Mouse (Mus musculus) brain, embryonic 14.5 days (tissue): ENCODE measurements around the gene Tcf12.

Source experiments
- CTCF ChIP-seq: fragments of 200-500 bp; IDR thresholded peaks from 2 replicates; pipeline ENCODE4 v1.5.1; 2012; ENCODE audit warnings: inconsistent platforms, mild to moderate bottlenecking, moderate library complexity, borderline replicate concordance; ENCODE audit not compliant: insufficient read depth, insufficient read length; ENCODE audit errors: extremely low read depth
- POLR2A ChIP-seq: fragments of 200-500 bp; IDR thresholded peaks from 2 replicates; pipeline ENCODE4 v1.6.1; 2012; ENCODE audit warnings: mild to moderate bottlenecking, inconsistent platforms, borderline replicate concordance; ENCODE audit not compliant: poor library complexity, insufficient read depth, insufficient read length, severe bottlenecking; ENCODE audit errors: extremely low read depth

DNA sequence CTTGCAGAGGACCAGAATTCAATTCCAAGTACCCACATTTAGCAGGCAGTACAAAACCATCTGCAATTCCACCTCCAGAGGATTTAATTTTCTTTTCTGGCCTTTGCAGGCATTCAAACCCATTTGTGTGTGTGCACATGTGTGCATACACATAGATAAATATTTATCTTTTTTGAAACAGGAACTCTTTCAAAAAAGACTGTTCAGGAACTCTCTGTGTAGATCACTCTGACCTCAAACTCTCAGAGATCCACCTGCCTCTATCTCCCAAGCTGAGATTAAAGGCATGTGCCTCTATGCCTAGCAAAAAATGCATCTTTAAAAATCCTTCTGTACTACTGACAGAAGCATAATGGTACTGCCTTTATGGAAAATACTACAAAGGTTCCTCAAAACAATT is 81.4 kb downstream of the Tcf12 start:
- no peak for TF ChIP-seq CTCF
- no peak for TF ChIP-seq POLR2A
